Mouse (Mus musculus): ENCODE results near the gene Slc35d1.

GRCm38 (mm10) chr4:103214498-103214924, 453 bp downstream of the Slc35d1 start:
- no peak for TF ChIP-seq CTCF (IDR thresholded peaks at IDR 0.05; ENCODE audit: extremely low read depth, insufficient read depth, low read length)
- peak; percentile 74 for TF ChIP-seq POLR2A (IDR thresholded peaks at IDR 0.05; ENCODE audit: extremely low read depth, insufficient read depth, low read length)
